Mouse (Mus musculus) C2C12 (cell line): Measurements from ENCODE around the gene Nid1.
"Not testable (repeated sequence)": the region's sequence is repeated elsewhere in the genome, so short reads cannot be mapped to it uniquely, and the experiment has no call there.

ENCODE experiments used
- CTCF ChIP-seq: IDR thresholded peaks from one replicate; pipeline ENCODE4 v1.5.1; 2011; ENCODE audit not compliant: control insufficient read depth, insufficient read depth, insufficient read length
- MAX ChIP-seq: IDR thresholded peaks from one replicate; pipeline ENCODE4 v1.6.1; 2011; ENCODE audit warnings: mild to moderate bottlenecking, control low read depth
- USF1 ChIP-seq: IDR thresholded peaks from one replicate; pipeline ENCODE4 v1.6.1; 2011; ENCODE audit warnings: low read depth, mild to moderate bottlenecking, control low read depth, moderate library complexity

GRCm38 (mm10) chr13:13454249-13454648 is 16.9 kb downstream of the Nid1 start:
- TF ChIP-seq CTCF, MAX, USF1: not testable (repeated sequence)
